Mouse (Mus musculus): ENCODE measurements around the gene Tenm3.

Tenm3 gene

GRCm38 (mm10) chr8:48522004-48522403 is 321.7 kb downstream of the Tenm3 start:
- DNase-seq (ENCODE audit: low read depth, low spot score), result no peak

- no peak for DNase-seq (ENCODE audit: low read depth, low spot score)
Measured at GRCm38 (mm10) chr8:48517431-48517830, 326.3 kb downstream of the Tenm3 start.

GRCm38 (mm10) chr8:48514230-48514629 is 329.5 kb downstream of the Tenm3 start:
- no peak for DNase-seq (ENCODE audit: low read depth, low spot score)

DNA sequence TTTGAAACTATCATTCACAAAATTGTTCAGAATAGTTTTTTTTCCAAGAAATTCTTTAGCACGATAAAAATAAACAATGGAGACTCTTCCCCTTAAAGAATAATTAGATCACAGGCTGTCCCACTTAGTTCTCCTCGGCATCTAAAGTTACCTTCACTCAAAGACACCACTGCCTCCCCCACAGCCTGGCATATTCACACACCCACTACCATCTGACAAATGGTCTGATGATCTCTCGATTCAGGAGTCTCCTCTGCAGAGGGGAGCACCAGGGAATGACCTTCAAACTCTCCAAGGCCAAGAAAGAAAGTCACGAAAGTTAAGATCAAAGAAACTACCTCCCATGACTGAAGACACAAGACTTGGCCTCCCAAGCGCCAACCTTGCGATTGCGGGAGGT is 329.9 kb downstream of the Tenm3 start:
- no peak for DNase-seq (ENCODE audit: low read depth, low spot score)

DNA sequence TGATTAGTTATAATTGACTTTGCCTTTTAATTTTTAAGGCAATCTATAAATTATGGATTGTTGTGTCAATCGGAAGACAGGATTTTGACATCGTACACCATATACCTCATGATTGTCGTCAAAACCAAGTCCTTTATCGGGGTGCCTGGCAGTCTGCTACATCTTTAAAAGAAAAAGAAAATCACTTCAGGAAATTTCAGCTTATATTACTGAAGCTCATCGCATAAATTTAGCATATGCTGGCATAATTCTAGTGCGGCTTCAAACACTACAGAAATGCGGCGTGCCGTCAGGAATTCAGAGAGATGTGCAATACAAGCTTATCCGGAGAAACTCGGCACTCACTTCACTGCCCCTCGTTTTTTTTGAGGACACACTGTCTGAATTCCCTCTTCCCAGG is 332.2 kb downstream of the Tenm3 start:
- DNase-seq (ENCODE audit: low read depth, low spot score), result no peak

DNA sequence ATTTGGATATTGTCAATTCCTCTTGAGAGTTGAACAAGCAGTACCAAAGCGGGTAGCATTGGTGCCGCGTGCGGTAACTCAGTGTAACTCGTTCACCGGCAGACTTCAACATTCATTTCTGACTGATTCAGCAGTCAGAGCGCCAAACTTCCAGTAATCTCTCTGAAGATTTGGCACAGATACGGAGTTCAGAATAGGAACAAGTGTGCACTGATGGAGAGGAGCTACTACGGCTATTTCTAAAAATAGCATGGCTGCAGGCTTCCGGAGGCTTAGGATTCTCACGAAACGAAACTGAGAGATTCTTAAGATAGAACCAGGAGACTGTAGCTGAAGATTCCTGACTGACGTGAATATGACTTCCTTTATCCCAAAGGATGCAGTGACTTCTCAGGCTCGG is 332.6 kb downstream of the Tenm3 start:
- DNase-seq (ENCODE audit: low read depth, low spot score), result no peak

DNA sequence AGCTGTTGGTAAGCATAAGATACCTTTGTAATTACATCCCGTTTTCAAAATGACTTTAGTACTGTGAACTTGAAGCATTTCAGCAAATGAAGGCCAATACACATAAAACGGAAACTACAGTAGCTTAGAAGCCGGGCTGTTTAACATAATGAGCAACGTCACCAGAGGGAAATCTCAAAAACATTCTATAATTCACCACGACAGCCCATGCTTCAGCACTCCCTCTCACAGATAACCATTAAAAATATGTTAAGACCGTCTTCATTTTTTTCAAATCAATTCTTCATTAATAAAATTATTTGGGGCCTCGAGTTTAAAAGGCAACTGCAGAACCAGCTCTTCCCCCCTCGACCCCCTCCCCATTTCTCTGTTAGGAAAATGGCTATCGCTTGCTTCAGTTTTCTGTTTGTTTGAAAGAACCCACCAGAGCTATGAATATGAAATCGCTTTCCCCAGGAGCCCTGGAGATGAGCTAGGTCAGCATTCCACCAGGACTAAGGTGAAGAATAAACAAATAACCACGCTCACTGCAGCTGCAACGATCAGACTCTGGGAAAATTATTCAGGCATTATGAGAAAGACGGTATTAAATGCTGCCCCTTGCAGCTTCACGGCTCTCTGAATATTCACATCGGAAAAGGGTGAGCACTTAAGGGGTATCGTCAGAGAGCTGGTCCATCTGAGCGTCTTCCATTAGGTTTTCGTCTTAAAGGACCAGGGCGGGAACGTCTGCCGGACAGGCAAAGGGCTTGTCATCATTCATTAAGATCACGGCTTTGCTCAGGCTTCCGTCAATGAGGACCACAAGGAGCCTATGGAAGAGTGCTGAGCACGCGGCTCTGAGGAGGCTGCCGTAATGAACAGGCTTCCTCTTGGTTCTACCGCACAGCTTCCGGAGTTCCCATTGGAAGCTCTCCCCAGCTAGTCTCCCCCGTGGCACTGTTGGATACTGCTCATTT is 334.8 kb downstream of the Tenm3 start:
- no peak for DNase-seq (ENCODE audit: low read depth, low spot score)

- DNase-seq (ENCODE audit: low read depth, low spot score), result no peak
Measured at GRCm38 (mm10) chr8:48507719-48508501, 335.8 kb downstream of the Tenm3 start.

DNA sequence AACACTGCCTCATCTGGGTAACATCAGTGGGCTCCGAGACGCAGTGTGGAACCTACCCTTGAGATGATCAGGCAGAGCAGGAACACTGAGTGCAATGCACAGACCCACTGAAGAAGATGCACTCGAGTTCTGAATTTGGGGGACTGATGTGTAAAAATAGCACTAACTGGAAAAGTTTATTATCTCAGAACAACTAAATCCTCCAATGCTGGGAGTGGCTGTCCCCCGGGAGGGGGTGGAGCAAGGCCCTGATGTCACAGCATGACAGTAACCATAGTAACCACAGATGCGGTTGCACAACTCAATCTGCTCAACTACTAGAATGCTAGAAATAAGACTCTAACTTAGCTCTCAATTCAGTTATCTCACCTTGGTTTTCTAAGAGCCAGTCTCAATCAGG is 351.3 kb downstream of the Tenm3 start:
- no peak for DNase-seq (ENCODE audit: low read depth, low spot score)

DNA sequence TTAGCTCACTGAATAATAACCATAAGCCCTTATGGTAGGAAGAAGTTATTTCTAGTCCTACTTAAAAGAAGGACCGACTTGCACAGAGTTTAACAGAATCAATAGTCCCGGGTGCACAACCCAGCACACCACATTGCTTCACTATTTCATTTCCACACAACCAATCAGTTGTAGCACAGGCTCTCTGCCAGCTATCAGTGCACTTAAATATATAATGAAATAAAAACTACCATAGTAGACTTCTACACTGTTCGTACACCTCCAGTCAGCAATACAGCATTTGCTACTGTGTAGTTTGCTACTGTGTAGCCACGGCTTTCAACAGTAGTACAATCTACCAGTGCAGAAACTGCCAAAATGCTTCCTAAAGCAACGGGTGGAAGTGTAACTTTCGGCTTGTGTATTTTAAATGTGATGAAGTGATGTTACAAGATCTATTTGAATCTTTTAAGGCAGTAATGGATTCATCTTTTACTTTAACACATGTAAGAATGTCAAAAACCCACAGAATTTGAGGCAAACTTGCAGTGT is 353.1 kb downstream of the Tenm3 start:
- no peak for DNase-seq (ENCODE audit: low read depth, low spot score)

GRCm38 (mm10) chr8:48489936-48490634 is 353.7 kb downstream of the Tenm3 start:
- DNase-seq (ENCODE audit: low read depth, low spot score), result no peak

DNA sequence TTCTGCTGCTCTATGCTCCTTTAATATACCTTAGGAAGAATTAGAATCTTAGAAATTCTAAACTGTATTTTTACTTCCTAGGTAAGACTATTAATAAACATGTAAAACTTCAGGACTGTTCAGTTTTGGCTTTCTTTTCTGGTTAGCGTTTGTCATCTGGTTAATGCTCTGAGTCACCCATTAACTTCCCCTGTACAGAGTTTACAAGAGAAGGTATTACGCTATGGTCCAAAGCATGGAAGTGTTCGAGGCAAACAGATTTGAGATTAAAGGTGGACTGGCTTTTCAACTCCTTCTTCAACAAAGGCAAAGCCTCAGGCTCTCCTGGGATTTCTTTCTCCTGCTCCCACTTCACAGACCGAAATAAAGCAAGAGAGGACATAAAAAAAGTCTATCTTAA is 354.3 kb downstream of the Tenm3 start:
- no peak for DNase-seq (ENCODE audit: low read depth, low spot score)

DNA sequence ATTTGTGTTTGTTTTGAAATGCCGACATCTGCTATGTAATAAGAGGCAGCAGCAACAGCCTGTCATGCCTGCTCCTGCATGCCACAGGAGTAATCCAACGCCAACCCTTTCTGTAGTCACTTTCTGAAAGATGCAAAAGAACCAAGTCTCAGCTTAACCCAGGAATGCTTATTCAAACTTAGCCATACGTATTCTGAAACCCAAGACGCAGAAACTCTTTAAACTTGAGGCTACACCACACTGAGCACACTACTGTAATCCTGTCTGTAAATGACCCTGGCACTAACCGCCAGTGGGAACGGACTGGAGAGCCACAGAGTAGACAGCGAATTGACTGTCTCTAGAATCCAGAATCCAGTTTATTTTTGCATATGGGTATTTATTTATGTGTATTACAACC is 354.9 kb downstream of the Tenm3 start:
- no peak for DNase-seq (ENCODE audit: low read depth, low spot score)

- DNase-seq (ENCODE audit: low read depth, low spot score), result no peak
Measured at GRCm38 (mm10) chr8:48484143-48484542, 359.6 kb downstream of the Tenm3 start.

- DNase-seq (ENCODE audit: low read depth, low spot score), result no peak
Measured at GRCm38 (mm10) chr8:48481709-48482671, 361.8 kb downstream of the Tenm3 start.

GRCm38 (mm10) chr8:48477371-48477935 is 366.3 kb downstream of the Tenm3 start:
- no peak for DNase-seq (ENCODE audit: low read depth, low spot score)

- no peak for DNase-seq (ENCODE audit: low read depth, low spot score)
Measured at GRCm38 (mm10) chr8:48476896-48477295, 366.9 kb downstream of the Tenm3 start.

DNA sequence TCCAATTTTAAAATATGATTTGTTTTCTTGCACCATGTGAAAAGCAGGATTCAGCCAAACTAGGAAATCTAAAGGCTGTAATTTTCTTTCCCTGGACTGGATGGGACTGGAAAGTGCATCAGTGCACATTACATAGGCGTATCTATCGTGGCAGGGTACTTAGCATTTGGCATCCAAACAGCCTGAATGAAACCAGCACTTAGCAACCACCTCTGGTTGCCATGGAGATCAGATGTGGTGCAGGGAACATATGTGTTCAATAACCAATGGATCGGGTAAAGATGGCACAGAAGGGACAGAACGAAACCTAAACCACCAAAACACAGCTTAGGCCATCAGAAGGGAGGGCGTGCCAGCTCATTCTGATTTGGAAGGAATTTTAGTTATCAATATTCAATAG is 376.1 kb downstream of the Tenm3 start:
- DNase-seq (ENCODE audit: low read depth, low spot score), result no peak

DNA sequence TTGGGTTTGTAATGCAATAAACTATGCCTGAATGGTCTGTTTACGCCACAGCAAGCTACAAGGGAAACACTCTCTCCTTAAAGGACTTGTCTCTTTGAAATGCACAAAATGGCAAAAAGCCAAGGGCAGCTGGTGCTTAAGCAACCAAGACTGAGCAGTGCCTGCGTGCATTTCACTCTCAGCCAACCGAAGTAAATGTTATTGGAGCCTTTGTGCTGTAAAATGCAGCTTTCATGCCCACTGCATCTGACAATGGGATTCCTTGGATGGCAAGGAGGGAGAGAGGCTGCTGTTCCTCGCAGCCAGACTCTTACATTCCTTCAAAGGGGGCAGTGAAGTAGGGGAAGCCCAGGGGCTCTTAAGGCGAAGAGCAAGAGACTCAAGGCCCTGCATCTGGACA is 385.4 kb downstream of the Tenm3 start:
- no peak for DNase-seq (ENCODE audit: low read depth, low spot score)
